Mouse (Mus musculus): ENCODE measurements at regions not wholly inside any gene's neighbourhood (a gene's known extent, or its start where the extent isn't known, plus 50 kb on each side); places are given as distances from the start of the nearest gene placed in this dataset.

DNA sequence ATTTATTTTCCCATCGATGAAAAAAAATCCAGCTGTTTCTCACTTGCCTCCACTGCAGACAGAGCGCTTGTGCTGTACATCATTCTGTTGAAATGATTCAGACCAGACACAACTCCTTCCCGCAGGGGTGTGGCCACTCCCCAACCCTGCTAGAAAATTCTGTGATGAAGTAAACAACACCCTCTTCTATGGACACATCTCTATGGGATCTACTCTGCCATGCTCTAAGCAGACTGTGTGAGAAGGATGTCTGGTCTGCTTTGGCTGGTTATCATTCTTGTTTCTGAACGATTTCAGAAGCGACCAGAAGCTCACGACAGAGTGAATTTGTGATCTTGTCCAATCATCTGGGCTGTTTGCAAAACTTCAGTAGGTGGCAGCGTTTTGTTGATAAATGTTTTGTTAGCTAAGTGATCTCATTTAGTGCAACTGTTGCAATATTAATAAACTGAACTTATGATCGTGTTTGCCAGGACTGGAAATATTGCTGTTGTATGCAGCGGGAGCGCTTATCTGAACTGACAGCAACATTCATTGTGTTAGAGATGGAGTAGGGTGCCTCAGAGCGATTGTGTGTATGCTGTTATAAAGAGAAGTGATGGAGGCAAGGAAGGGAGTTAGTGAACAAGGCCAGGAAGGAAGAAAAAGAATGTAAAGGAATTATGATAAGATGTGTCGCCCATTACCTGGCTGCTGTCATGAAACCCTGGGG, 605.2 kb upstream of the Nox3 start:
- peak; percentile 12 for DNase-seq

DNA sequence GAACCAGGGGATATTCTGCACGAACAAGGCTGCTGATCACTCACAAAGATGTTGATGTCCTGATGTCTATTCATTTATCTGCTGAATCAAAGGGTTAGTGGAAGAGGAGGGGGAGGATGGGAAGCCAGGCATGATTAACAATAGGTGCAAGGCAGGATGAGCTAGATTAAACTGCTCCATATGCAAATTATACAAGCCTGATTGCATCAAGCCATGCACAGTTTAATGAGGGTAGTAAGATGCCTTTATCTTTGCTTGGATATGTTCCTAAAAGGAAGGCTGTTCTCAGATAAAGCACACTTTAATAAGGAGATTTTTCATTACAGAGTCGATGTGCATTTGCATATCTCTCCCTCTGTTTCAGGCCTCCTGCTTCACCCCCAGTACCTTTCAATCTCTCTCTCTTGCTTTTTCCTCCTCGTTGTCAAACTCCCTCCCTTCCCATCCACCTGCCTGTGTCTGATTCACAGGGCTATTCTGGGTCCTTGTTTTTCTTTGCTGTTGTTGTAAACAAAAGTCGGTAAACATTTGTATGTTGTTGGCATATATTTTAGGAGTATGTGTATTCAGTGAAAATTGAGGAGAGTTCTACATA, 615.8 kb upstream of the Nox3 start:
- no peak for DNase-seq

DNA sequence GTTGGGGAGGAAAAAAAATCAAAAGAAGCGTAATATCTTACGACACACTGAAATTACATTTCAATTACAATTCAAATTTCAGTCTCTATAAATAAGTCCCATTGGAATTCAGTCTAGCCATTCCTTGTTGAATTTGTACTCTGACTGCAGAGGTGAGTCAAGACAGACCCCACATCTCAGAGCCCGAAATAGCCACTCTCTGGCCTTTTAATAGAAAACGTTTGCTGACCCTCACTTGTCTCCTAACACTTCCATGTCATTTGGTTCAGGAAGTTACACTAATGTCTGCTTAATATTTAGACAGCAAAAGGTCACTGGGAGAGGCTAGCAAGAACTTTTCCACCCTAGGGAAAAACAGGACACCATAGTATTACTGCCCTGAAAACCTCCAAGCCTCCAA, 623.1 kb upstream of the Nox3 start:
- DNase-seq: peak; percentile 15

DNA sequence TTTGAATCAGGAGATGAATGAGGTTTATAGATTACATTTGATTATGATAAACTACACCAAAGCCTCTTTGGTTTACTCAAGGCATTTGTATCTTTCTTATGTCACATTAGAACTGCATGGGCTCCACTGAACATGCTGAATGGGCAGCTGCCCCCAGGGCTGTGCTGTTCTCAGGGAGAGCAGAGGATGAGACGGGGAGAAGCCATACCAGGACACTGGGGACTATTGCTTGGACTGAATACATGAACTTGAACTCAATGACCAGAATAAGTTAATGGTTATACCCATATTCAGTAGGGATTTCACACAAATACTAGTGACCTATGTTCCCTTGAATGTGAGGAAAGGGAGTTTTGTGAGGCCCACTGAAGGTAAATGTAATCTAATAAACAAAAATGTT, 632.7 kb upstream of the Nox3 start:
- DNase-seq: no peak

DNA sequence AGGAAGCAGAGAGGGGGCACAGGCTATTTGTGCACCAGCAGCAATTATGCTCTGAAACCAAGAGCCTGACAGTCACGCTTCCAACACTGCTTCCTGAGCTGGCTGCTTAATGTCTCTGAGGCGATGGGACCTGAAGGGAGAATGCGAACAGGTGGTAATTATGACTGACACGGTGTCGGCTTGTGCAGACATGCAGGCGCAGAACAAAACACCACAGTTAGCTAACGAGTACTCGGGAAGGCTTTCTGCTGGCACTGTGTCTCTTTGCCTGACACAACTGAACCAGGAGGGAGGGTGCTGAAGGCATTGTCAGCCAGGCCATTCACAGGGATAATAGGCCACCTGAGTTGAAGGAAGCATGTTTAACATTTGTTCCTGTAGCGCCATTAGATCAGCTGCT, 635.6 kb upstream of the Nox3 start:
- no peak for DNase-seq

DNA sequence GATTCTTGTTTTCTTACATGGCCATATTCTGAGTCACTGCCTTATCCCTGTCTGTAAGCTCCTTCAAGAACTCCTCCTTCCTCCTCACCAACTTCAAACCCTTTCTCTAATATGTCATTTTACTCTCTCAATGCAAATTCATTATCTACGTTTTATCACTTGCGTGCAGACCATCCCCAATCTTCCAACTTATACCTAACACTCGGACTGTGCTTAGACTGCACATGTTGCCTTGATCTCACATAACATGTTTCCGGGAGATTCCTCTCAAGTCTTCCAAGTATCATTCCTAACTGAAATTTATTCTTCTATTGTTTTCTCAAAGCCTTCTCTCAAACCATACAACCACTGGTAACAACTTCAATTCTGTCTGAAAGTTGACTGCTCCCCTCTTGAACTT, 637.0 kb upstream of the Nox3 start:
- no peak for DNase-seq

DNA sequence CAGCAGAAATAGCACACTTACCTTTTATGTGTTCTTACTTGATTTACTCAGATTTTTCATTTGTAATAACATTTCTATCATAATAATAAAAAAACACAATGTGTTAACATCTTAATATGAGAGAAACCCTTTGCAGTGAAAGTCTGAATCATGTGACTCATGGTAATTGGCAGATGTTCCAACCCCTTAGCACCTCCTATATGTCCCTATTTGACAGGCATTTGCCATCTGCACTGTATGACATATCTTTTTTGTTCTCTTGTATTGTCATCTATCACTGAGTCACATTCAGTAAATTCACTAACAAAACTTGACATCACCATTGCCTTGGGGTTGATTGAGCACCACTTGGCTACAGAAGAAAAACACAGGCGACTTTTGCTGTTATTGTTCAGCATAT, 641.1 kb upstream of the Arid1b start:
- no peak for DNase-seq

DNA sequence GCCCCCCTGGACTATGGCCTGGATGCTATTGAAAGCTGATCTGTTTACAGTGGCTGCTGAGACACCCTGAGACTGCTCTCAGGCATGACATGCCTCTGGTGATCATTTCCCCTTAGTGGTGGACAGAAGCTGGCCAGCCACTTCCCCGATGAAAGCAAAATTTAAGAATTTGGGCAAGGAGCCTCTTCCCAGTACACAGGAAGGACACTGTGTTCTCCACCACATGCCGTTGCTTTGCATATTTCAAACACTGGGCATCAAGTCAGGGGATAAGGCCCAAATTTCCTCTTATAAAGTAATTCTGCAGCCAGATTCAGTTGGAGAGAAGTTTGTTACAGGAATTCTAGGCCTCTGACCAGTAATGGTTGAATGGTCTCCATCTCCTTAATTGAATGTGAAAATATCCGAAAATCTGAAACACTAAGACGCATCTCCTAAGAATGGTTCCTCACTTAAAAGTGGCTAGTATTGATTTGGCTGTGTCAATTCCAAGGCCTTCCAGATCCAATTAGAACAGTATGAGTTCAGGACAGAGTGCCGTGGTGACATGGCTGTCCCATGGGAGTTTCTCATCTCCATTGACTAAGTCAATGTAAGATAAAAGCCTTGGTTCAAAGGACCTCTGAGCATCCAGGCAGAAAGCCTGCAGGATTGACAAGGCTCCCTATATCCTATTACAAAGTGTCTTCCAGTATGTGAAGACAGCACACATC, 638.5 kb upstream of the Arid1b start:
- DNase-seq: peak; percentile 27

DNA sequence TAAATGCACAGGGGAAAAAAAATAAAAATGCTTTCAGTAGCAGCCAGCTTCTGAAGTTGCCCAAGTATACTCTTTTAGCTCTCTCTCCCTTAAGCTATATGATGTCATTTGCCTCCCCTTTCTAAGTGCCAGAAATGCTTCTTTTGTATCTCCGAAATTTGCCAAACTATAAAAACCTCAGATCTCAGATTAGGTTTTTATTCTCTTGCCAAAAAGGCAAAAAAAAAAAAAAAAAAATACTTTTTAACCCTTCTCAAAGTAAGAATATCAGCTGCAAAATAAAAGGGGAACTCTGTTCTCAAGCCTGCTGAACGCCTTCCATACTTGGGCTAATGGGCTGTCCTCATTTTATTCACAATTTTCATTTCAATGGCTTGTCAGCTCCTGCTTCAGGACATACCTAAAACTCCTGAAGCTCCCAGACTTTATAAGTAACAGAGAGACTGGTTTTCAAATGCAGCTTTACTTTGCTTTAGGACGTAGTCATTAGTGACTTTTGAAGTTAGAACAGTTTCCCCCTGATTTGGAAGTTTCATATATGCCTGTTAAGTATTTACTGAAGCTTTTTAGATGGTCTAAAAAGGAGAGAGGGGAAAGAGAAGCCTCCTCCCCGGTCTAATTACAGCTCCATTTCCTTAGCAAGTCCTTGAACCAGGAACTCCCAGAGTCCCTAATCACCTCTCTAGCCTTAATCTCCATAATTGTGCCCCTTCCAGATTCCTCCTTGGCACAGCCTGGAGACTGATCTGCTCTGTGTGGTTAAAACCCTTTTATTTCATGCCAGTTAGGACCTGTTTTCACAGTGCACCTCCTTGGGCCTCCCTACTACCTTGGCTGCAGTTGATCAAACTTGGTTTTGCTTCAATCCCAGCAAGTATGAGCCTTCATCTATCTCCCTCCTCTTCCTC, 633.5 kb upstream of the Arid1b start:
- DNase-seq: no peak

DNA sequence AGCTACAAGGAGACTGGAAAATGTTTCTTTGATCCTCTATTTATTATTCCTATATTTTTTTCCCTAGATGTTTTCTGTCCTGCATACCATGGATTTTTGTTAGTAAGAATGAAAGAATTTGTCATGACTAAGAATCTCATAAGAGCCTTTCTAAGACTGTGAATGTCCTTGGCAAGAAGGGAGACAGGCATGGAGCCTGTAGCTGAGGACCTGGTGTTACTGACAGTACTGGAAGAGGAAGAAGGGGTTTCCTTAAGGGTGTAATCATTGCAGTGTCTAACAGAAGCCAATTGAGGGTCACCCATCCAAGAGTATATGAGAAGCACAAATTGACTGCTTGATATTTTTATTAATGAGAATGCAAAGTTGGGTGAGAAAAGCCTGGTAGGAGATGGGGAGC, 628.3 kb upstream of the Arid1b start:
- no peak for DNase-seq

DNA sequence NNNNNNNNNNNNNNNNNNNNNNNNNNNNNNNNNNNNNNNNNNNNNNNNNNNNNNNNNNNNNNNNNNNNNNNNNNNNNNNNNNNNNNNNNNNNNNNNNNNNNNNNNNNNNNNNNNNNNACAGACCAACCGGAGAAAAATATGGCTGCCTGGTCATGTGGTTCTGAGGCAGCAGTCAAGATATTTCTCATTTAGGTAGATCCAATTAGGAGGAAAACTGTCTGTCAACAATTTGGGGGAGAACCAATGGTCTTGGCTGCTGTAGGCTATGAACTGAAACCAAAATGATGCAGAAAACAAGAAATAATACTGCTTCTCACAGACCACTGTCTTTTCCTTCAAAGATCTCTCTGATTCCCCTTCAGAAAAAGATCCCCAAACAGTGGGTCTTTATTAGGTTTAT, 613.7 kb upstream of the Arid1b start:
- no peak for DNase-seq

DNA sequence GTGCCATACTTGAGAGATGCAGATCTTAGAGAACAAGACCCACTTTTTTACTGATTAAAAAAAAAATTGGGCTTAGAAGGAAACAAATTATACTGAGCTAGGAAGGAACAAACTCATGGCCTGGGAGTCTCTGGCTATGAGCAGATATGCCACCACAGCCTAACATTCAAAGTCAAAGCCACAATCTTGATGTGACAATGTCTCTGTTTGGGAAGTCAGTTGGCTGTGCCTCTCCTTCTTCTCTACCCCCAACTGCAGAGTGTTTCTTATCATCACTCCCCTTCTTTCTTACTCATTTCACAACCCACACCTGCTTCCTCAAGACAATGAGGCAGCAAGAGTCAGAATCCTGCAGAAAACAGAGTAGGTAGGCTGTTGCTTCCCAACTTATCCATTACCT, 613.3 kb upstream of the Arid1b start:
- no peak for DNase-seq

DNA sequence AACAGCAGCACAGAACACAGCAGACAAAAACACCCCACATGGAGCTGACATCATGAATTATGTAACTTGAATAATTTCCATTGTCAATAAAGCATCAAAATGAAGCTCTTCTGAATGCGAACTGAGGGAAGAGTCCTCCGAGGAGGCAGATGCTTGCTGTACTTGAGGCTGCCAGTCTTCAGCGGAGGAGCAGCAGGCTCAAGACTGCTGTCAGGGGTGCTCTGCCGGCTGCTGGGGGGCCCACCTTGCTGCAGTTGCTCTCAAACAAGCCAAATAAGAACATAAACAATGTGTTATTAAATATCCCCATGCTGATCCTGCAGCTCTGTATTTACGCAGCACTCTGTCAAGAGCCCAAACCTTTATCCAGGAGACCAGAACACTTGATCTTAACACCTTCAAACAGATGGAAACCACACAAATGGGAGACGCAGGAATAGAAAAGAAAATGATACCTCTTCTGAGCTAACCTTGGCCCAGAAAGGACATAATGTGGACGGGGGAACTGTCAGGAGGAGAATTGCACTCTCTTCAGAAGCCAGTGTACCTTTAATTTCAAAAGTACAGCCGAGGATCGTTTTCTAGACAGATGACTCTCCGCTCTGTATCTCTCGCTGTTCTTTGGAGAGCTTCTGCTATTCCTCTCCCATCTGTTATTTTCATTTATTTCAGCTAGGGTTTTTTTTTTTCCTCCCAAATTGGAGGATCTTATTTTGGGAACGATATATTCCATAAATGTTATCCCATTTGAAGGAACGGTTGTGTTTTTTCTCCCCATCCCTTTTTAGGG, 612.0 kb upstream of the Arid1b start:
- no peak for DNase-seq

DNA sequence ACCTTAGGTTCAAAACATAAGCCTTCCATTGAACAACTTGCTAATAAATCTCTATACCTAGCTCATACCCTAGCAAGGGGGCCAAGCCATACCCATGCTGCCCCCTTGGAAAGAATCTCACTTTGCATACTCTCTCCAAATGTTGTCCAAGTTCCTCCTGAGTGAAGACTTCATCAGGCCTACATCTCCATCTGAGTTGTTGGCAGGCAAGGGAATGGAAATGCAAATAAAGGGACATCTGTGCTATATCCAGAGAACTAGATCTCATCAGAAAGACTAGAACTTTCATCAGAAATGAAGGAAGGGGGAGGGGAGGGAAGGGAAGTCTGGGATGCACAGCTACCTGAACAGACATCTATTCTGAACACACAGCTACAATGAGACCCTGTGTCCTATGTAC, 611.4 kb upstream of the Arid1b start:
- DNase-seq: no peak

DNA sequence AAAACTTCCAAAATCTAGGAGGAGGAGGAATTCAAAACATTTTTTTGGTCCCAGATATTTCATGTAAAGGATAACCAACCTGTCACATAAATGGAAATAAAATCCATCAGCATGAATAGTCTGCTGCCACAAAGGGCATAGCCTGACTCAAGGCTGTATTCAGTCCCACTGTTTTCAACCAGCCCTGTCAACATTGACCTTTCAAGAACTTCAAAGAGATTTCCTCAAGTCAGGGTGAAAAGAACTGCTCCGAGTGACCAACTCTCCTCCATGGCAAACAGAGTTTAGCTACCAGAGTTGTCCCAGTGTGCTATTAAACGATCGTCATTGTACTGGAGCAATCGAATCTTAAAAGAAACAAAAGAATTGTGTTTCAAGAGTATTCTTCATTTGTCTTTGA, 606.5 kb upstream of the Arid1b start:
- DNase-seq: no peak

DNA sequence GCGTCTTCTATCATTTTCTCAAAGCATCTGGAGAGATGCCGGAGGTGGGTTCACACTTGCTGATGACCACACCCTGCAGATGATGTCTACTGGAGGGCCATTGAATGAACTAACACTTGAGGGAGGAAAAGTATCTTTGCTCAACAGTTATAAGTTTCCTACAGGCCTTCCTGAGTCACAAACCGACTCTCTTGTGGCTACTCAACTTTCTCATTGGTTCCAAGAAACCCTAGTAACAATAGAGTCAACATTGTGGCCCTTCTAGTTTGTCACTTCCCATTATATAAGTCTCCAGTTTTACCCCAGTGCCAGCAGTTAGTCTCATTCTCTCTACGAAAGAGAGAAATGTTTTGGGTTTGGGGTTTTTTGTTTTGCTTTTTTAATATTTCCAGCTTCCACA, 604.1 kb upstream of the Arid1b start:
- DNase-seq: no peak

DNA sequence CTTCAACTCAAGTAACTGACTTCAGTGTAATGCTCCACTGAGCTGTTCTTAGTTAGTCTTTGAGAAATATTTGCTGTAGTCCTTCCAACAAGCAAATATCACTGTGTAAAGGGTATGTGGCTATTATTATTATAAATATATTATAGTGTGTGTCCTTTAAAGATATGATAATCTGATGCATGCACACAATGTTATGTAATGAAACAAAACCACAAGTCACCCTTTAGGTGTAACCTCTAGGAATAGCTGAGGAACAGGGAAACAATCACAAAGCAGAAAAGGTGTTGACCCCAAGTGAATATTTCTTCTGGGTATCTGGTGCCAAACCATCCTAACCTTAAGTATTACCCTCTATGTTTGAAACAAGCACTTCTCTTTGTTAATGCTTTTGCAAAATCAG, 603.6 kb upstream of the Arid1b start:
- DNase-seq: no peak

DNA sequence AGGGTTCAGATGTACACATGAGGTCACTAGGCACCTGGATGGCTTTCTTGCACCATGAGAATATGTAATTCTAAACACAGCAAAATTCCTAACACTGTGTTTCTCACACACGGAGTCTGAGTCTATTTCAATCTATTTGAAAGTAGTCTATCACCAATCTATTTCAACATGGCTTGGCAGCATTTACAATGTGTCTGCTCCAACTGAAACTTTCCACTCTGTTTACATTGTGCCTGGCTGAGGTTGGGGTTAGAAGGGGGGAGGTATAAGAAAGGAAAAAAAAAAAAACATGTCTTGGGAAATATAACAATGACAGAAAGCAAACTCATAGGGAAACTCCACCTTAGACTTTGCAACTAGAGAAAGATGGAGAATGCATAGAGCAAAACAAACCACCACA, 602.9 kb upstream of the Arid1b start:
- no peak for DNase-seq

DNA sequence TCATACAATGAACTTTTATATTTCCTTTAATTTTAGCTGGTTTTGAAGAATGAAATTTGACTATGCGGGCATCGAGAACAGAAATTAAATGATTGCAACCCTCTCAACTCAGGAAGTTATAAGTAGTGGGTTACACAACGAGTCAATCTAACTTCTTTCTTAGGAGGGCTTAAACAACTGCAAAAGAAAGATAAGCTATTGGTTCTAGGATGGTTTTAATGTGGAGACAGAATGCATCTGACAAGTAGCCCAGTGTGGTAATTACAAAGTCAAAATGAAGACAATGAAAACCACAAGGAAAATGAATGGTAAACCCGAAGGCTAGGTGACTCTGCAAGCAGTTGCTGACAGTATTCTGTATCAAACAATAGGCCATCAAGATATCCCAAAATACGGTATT, 598.0 kb upstream of the Arid1b start:
- no peak for DNase-seq

DNA sequence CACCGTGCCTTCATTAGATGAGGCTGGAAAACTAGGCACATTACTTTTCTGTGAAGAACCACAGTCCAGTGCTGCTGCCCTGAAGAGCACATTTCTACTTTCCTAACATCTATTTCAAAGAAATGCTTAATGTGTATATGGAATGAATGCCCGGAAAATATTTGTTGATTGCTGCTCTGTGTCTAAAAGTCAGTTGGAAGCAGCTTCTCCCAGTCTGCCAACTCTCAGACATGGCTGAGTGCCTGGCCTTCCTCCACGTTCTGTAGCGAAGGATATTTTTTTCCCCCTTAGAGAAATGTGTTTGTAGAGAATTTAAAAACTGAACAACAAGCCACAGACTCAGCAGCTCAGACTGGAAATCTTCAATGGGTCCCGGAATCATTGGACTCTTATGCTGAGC, 576.4 kb upstream of the Arid1b start:
- peak; percentile 33 for DNase-seq

DNA sequence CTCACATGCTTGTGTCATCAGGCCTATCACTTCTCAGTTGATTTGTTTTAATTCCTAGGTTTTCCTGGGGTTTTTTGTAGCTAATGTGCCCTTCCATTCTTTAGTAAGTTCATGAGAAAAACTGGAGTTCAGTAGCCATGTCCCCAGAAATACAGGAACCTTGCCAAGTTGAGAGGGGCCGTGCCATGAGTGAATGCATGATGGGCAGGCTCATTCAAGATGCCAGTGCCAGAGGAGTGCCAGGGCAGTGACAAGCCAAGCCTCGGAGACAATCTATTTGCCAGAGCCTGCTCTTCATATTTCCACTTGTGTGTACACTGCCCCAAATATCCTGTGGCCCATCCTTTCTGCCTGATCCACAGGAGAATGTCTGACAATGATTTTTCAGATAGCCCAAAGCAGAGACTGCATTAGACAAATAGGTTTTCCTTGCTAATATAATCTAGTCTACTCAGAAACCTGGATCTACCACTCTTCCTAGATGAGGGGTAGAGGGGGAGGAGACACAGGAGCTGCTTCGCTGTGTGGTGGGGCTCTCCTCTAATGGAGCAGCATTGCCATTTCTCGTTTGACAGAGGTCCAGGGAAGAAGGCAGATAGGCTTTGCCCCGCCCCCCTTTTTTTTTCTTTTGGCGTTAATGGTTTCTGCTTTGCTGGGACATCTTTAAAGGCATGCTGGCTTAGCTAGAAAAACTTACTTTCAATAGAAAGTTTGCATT, 569.5 kb upstream of the Arid1b start:
- no peak for DNase-seq

DNA sequence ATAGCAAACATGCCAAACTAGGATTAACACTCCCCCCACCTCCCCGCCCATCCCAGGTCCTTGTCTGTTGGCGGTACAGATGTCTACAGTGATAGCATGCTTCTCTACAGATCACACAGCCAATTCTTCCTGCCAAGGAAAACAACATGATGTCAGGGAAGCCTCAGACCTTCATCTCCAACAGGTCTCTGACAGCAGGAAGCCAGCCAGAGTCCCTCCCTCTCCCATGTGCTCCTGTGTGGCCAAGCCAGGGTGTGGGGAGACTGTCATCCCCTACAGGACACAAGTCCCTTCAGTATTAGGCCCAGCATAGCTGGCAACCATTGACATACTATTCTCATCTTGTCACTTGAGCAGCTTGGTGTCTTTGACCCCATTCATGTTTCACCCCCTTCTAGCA, 568.8 kb upstream of the Arid1b start:
- peak; percentile 49 for DNase-seq
